Mouse (Mus musculus): ENCODE measurements around the gene Anapc16. TPM values are rescaled to one million over a fixed set of nuclear protein-coding genes. Genes with fewer than 3 reads are reported as not detected.
"Not testable (repeated sequence)": the region's sequence is repeated elsewhere in the genome, so short reads cannot be mapped to it uniquely, and the experiment has no call there.

Gene Anapc16
- polyA plus RNA-seq, 1 experiment from 2014 or later, result 109 TPM

GRCm38 (mm10) chr10:59999057-59999456 lies 3.9 kb downstream of the Anapc16 start:
- Histone ChIP-seq H3K9ac (no peak overlapping the region), H3K9me3 (no peaks in the 10 kb centered on the region), H3K4me3 (no peak overlapping the region), H3K27ac (no peak overlapping the region), H3K4me1 (peaks cover 16% of the 10 kb centered on the region), H3K36me3 (peaks cover 35% of the 10 kb centered on the region), H3K27me3 (no peaks in the 10 kb centered on the region), H3K4me2 (no peak overlapping the region)
- 83% methylated on average over 3 of the region's 3 CpGs for WGBS
- no peak for ATAC-seq (ENCODE audit: borderline replicate concordance, extremely low read depth, low FRiP score, low TSS enrichment)

- Histone ChIP-seq H3K36me3 (peaks cover 38% of the 10 kb centered on the region), H3K9ac (no peak overlapping the region), H3K4me2 (no peak overlapping the region), H3K9me3 (no peaks in the 10 kb centered on the region), H3K4me1 (peaks cover 9% of the 10 kb centered on the region), H3K27ac (no peak overlapping the region), H3K27me3 (no peaks in the 10 kb centered on the region), H3K4me3 (no peak overlapping the region)
- 21% methylated on average over 7 of the region's 7 CpGs for WGBS
- ATAC-seq (ENCODE audit: borderline replicate concordance, extremely low read depth, low FRiP score, low TSS enrichment), result no peak
These were observed 5.3 kb downstream of the Anapc16 start for GRCm38 (mm10) chr10:59997591-59997990.

- Histone ChIP-seq H3K9ac (no peak overlapping the region), H3K4me2 (no peak overlapping the region), H3K4me1 (no peaks in the 10 kb centered on the region), H3K27ac (no peak overlapping the region), H3K4me3 (no peak overlapping the region), H3K27me3 (no peaks in the 10 kb centered on the region), H3K36me3 (peaks cover 32% of the 10 kb centered on the region), H3K9me3 (no peaks in the 10 kb centered on the region)
- no peak for ATAC-seq (ENCODE audit: borderline replicate concordance, extremely low read depth, low FRiP score, low TSS enrichment)
- 96% methylated on average over 6 of the region's 6 CpGs for WGBS
These were observed 7.0 kb downstream of the Anapc16 start for GRCm38 (mm10) chr10:59995889-59996288.

- not testable (repeated sequence) for H3K9me3 ChIP-seq; H3K4me3 ChIP-seq; H3K27me3 ChIP-seq; H3K27ac ChIP-seq; H3K4me1 ChIP-seq; H3K9ac ChIP-seq; ATAC-seq (ENCODE audit: borderline replicate concordance, extremely low read depth, low FRiP score, low TSS enrichment); H3K4me2 ChIP-seq
- WGBS, result 78% methylated on average over 2 of the region's 3 CpGs
- peaks cover 46% of the 10 kb centered on the region for H3K36me3 ChIP-seq
These were observed 9.1 kb downstream of the Anapc16 start for GRCm38 (mm10) chr10:59993813-59994212.

GRCm38 (mm10) chr10:59992024-59992423 lies 10.9 kb downstream of the Anapc16 start:
- Histone ChIP-seq H3K27me3 (no peaks in the 10 kb centered on the region), H3K4me3 (no peak overlapping the region), H3K9me3 (no peaks in the 10 kb centered on the region), H3K4me1 (no peaks in the 10 kb centered on the region), H3K27ac (no peak overlapping the region), H3K4me2 (no peak overlapping the region), H3K36me3 (peaks cover 64% of the 10 kb centered on the region), H3K9ac (no peak overlapping the region)
- 78% methylated on average over 8 of the region's 8 CpGs for WGBS
- no peak for ATAC-seq (ENCODE audit: borderline replicate concordance, extremely low read depth, low FRiP score, low TSS enrichment)

GRCm38 (mm10) chr10:59991262-59991880 lies 11.6 kb downstream of the Anapc16 start:
- Histone ChIP-seq H3K4me1 (no peaks in the 10 kb centered on the region), H3K36me3 (peaks cover 65% of the 10 kb centered on the region), H3K27ac (no peak overlapping the region), H3K9me3 (no peaks in the 10 kb centered on the region), H3K27me3 (no peaks in the 10 kb centered on the region), H3K4me2 (no peak overlapping the region), H3K4me3 (no peak overlapping the region), H3K9ac (no peak overlapping the region)
- no peak for ATAC-seq (ENCODE audit: borderline replicate concordance, extremely low read depth, low FRiP score, low TSS enrichment)
- 74% methylated on average over 9 of the region's 9 CpGs for WGBS

GRCm38 (mm10) chr10:59990393-59990792 lies 12.5 kb downstream of the Anapc16 start:
- H3K27ac ChIP-seq, result no peak overlapping the region
- 93% methylated on average over 9 of the region's 9 CpGs for WGBS

GRCm38 (mm10) chr10:59988036-59988435 lies 14.9 kb downstream of the Anapc16 start:
- H3K27ac ChIP-seq, result no peak overlapping the region
- peaks cover 47% of the 10 kb centered on the region for H3K36me3 ChIP-seq
- H3K4me2 ChIP-seq, result no peak overlapping the region
- ATAC-seq (ENCODE audit: borderline replicate concordance, extremely low read depth, low FRiP score, low TSS enrichment), result no peak
- no peaks in the 10 kb centered on the region for H3K27me3 ChIP-seq
- WGBS, result 58% methylated on average over 4 of the region's 4 CpGs
- H3K9ac ChIP-seq, result no peak overlapping the region
- H3K9me3 ChIP-seq, result no peaks in the 10 kb centered on the region
- no peak overlapping the region for H3K4me3 ChIP-seq
- no peaks in the 10 kb centered on the region for H3K4me1 ChIP-seq

More at GRCm38 (mm10) chr10:59990393-59990792, 12.5 kb downstream of the Anapc16 start:
- Histone ChIP-seq H3K27me3 (no peaks in the 10 kb centered on the region), H3K9ac (no peak overlapping the region), H3K4me3 (no peak overlapping the region), H3K9me3 (no peaks in the 10 kb centered on the region), H3K36me3 (peaks cover 61% of the 10 kb centered on the region), H3K4me2 (no peak overlapping the region), H3K4me1 (no peaks in the 10 kb centered on the region)
- ATAC-seq (ENCODE audit: borderline replicate concordance, extremely low read depth, low FRiP score, low TSS enrichment), result no peak

- no peaks in the 10 kb centered on the region for H3K9me3 ChIP-seq
- 83% methylated on average over 12 of the region's 12 CpGs for WGBS
- ATAC-seq (ENCODE audit: borderline replicate concordance, extremely low read depth, low FRiP score, low TSS enrichment), result no peak
- no peak overlapping the region for H3K4me3 ChIP-seq
- no peak overlapping the region for H3K4me2 ChIP-seq
- peaks cover 28% of the 10 kb centered on the region for H3K4me1 ChIP-seq
- H3K27ac ChIP-seq, result no peak overlapping the region
- H3K36me3 ChIP-seq, result peaks cover 14% of the 10 kb centered on the region
- no peaks in the 10 kb centered on the region for H3K27me3 ChIP-seq
- H3K9ac ChIP-seq, result no peak overlapping the region
These were observed 20.5 kb downstream of the Anapc16 start for GRCm38 (mm10) chr10:59982379-59982873.

GRCm38 (mm10) chr10:59981792-59982191 lies 21.1 kb downstream of the Anapc16 start:
- H3K4me1 ChIP-seq, result peaks cover 28% of the 10 kb centered on the region
- ATAC-seq (ENCODE audit: borderline replicate concordance, extremely low read depth, low FRiP score, low TSS enrichment), result no peak
- no peaks in the 10 kb centered on the region for H3K9me3 ChIP-seq
- no peak overlapping the region for H3K9ac ChIP-seq
- H3K27me3 ChIP-seq, result no peaks in the 10 kb centered on the region
- 75% methylated on average over 9 of the region's 9 CpGs for WGBS
- peaks cover 8% of the 10 kb centered on the region for H3K36me3 ChIP-seq
- no peak overlapping the region for H3K4me2 ChIP-seq
- no peak overlapping the region for H3K4me3 ChIP-seq
- peak overlapping the region; percentile 12; the same call in 1 of the 2 replicates for H3K27ac ChIP-seq

GRCm38 (mm10) chr10:59981336-59981735 lies 21.6 kb downstream of the Anapc16 start:
- Histone ChIP-seq H3K9me3 (no peaks in the 10 kb centered on the region), H3K4me1 (peaks cover 28% of the 10 kb centered on the region), H3K4me3 (no peak overlapping the region), H3K27me3 (no peaks in the 10 kb centered on the region), H3K36me3 (peaks cover 6% of the 10 kb centered on the region), H3K9ac (no peak overlapping the region), H3K27ac (peak overlapping the region; percentile 12; the same call in 1 of the 2 replicates), H3K4me2 (no peak overlapping the region)
- WGBS, result 63% methylated on average over 4 of the region's 4 CpGs
- no peak for ATAC-seq (ENCODE audit: borderline replicate concordance, extremely low read depth, low FRiP score, low TSS enrichment)

GRCm38 (mm10) chr10:59980815-59981244 lies 22.1 kb downstream of the Anapc16 start:
- Histone ChIP-seq H3K9me3 (no peaks in the 10 kb centered on the region), H3K27me3 (no peaks in the 10 kb centered on the region), H3K36me3 (peaks cover 3% of the 10 kb centered on the region; the same call in 1 of the 2 replicates), H3K4me2 (no peak overlapping the region), H3K4me1 (peaks cover 28% of the 10 kb centered on the region), H3K9ac (no peak overlapping the region), H3K27ac (no peak overlapping the region), H3K4me3 (no peak overlapping the region)
- ATAC-seq (ENCODE audit: borderline replicate concordance, extremely low read depth, low FRiP score, low TSS enrichment), result no peak
- 87% methylated on average over 6 of the region's 6 CpGs for WGBS
